Mouse (Mus musculus): ENCODE data around the gene Dnajc10. TPM values are rescaled to one million over a fixed set of nuclear protein-coding genes. Genes with fewer than 3 reads are reported as not detected.
A peak's percentile ranks its signal among the peaks of the same experiment; 100 is the strongest.

Dnajc10 gene
- polyA plus RNA-seq, 1 experiment from 2014 or later = 86.6 TPM

DNA sequence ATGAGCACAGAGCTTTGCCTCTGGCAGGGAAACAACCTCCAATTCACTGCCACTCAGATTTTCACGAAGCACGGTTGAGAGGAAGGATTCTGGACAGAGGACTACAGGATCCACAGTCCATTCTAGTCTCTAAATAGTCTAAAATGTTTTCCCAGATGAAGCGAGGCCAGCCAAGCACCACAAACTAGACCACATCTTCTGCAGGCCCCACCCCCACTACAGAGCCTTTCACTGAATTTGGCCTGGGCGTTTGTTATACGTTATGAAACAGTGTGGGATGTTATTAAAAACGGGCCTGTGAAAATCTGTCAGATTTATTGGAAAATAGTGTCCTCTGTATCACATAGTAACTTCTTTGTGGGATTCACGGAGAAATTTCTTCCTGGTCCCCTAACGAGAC, 56.2 kb downstream of the Dnajc10 start:
- ATAC-seq (ENCODE audit: low FRiP score) = no peak
- no peak overlapping the region for H3K27ac ChIP-seq
- no peak overlapping the region for H3K4me3 ChIP-seq
- no peak overlapping the region for H3K4me2 ChIP-seq (replicated peaks)
- no peak overlapping the region for H3K9ac ChIP-seq
- H3K9me3 ChIP-seq (replicated peaks) = no peaks in the 10 kb centered on the region
- 83% methylated on average over 8 of the region's 8 CpGs for whole genome bisulfite sequencing
- H3K4me1 ChIP-seq = no peaks in the 10 kb centered on the region
- no peaks in the 10 kb centered on the region for H3K27me3 ChIP-seq
- H3K36me3 ChIP-seq = no peaks in the 10 kb centered on the region

DNA sequence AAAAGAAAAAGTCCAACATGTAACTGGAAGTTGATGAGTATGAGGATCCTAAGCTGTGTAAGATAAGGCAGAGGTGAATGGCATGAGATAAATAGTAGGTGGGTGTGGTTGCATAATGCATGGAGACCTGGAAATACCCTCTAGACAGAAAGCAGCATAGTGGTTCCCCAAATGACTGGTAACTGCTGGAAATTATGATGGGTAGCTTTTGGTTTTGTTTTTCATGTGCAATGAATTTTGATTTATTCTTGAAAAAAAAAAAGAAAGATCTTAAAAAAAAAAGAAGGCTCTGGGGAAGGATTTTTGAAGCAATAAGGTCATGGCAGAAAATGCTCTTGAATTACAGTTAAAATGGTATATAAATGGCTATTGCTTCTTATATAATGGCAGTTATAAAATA, 59.6 kb downstream of the Dnajc10 start:
- H3K27ac ChIP-seq = no peak overlapping the region
- H3K9me3 ChIP-seq (replicated peaks) = no peaks in the 10 kb centered on the region

DNA sequence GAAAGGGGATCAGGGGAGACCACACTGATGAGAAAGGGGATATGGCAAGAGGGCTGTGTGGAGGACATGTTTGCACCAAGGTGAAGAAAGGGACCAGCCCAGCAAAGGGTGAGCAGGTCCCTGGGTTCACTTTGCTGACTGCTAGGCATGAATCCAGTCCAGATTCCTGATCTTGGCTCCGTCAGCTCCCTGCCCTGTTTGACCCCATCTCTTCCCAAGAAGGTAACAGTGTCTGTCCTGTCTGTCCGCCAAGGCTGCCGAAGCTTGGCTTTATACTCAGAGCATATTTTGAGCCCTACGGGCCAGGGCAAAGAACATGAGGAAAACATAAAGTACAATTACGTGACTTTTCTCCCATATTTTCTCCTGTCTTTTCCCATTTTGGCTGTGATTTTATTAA, 64.6 kb downstream of the Dnajc10 start:
- Histone ChIP-seq H3K4me2 (replicated peaks) (no peak overlapping the region), H3K27ac (no peak overlapping the region), H3K4me3 (no peak overlapping the region), H3K27me3 (no peaks in the 10 kb centered on the region), H3K4me1 (no peaks in the 10 kb centered on the region), H3K9ac (no peak overlapping the region), H3K36me3 (no peaks in the 10 kb centered on the region), H3K9me3 (replicated peaks) (no peaks in the 10 kb centered on the region)
- 90% methylated on average over 5 of the region's 5 CpGs for WGBS
- ATAC-seq (ENCODE audit: low FRiP score) = no peak

More for the DNA sequence above, 59.6 kb downstream of the Dnajc10 start:
- H3K36me3 ChIP-seq = no peaks in the 10 kb centered on the region
- no peak overlapping the region for H3K9ac ChIP-seq
- no peak overlapping the region for H3K4me3 ChIP-seq
- no peaks in the 10 kb centered on the region for H3K4me1 ChIP-seq
- H3K27me3 ChIP-seq = no peaks in the 10 kb centered on the region
- ATAC-seq (ENCODE audit: low FRiP score) = no peak
- no peak overlapping the region for H3K4me2 ChIP-seq (replicated peaks)

DNA sequence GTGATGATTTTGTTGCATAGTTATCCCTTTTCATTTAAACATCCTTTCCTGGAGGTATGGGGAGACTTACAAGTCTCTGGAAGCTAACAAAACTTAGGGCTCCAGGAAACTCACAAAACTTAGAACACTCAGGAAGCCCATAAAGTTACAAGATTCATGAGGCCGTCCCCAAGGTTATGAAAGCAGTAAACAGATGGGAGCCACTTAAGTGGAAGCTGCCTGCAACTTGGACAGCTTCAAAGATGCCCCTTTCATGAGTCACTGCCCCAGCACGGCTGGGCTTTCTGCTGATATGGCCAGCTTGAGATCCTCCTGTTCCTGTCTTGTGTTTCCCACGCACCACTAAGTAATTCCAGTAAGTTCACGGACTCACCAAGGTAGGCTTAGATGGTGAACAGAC, 69.2 kb downstream of the Dnajc10 start:
- no peak overlapping the region for H3K4me2 ChIP-seq (replicated peaks)
- 76% methylated on average over 4 of the region's 4 CpGs for WGBS
- no peak overlapping the region for H3K9ac ChIP-seq
- H3K4me1 ChIP-seq = no peaks in the 10 kb centered on the region
- no peaks in the 10 kb centered on the region for H3K36me3 ChIP-seq
- no peaks in the 10 kb centered on the region for H3K27me3 ChIP-seq
- no peaks in the 10 kb centered on the region for H3K9me3 ChIP-seq (replicated peaks)
- no peak overlapping the region for H3K27ac ChIP-seq
- H3K4me3 ChIP-seq = no peak overlapping the region
- ATAC-seq (ENCODE audit: low FRiP score) = no peak

DNA sequence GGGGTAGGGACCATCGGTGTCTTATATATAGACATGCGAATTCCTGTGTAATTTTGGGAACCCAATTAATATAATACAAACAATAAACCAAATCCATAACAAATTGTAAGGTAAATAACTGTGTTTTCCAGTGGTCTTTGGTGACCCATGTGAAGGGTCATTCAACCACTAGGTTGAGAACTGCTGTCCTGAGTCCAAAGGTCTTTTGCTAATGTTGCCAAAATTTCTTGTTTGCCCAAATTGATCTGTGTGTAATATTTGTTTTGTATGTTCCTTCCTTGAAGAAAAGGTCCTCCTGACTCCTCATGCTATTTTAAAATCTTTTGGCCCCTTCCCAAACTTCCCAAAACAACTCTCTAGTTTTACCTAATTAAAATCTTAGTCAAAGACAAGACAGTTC, 71.0 kb downstream of the Dnajc10 start:
- no peaks in the 10 kb centered on the region for H3K9me3 ChIP-seq (replicated peaks)
- H3K27me3 ChIP-seq = no peaks in the 10 kb centered on the region

DNA sequence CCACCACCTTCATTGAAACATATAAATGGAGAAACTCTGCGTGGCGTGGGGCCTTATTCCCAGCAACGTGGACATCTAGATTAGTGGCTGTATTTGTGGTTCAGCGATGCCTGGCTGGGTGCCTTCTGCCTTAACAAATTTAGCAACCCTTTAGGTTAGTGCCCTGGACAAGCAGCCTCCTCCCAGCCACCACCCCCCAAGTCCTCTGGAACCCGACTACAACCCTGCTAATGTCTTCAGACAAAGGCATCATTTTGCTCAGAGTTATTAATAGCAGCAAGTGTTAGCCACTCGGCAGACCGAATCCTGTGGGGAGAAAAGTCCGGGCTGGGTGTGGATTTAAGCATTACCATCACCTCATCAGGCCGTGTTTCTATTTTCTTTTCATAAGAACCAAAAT, 72.4 kb downstream of the Dnajc10 start:
- Histone ChIP-seq H3K27me3 (no peaks in the 10 kb centered on the region), H3K9me3 (replicated peaks) (no peaks in the 10 kb centered on the region), H3K4me1 (no peaks in the 10 kb centered on the region), H3K4me2 (replicated peaks) (no peak overlapping the region), H3K9ac (no peak overlapping the region), H3K36me3 (no peaks in the 10 kb centered on the region), H3K4me3 (no peak overlapping the region), H3K27ac (no peak overlapping the region)
- ATAC-seq (ENCODE audit: low FRiP score) = no peak
- WGBS = 64% methylated on average over 9 of the region's 9 CpGs

More for the DNA sequence above, 71.0 kb downstream of the Dnajc10 start:
- WGBS = 98% methylated on average over 2 of the region's 2 CpGs
- Histone ChIP-seq H3K36me3 (no peaks in the 10 kb centered on the region), H3K4me1 (no peaks in the 10 kb centered on the region), H3K4me3 (no peak overlapping the region), H3K4me2 (replicated peaks) (no peak overlapping the region), H3K27ac (no peak overlapping the region), H3K9ac (no peak overlapping the region)
- ATAC-seq (ENCODE audit: low FRiP score) = no peak

DNA sequence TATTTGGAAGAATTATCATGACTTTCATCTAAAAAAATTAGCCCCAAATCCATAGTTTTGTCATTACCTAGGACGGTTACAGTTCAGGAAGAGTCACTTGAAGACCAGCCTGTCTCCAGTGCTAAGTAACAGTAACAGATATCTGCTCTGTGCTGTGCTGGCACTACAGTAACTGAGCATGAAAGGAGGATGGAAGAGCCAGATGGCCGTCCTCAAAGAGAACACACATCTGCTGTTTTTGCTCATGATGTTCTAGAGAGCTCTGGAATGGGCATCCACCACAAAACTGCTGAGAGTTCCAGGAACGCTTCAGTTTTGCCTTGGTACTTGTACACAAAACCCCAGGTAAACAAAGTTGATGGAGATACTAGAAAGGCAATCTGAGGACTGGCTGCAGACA, 73.1 kb downstream of the Dnajc10 start:
- 85% methylated on average over 3 of the region's 3 CpGs for WGBS
- H3K4me2 ChIP-seq (replicated peaks) = no peak overlapping the region
- no peaks in the 10 kb centered on the region for H3K9me3 ChIP-seq (replicated peaks)
- H3K4me1 ChIP-seq = no peaks in the 10 kb centered on the region
- H3K4me3 ChIP-seq = no peak overlapping the region
- no peaks in the 10 kb centered on the region for H3K27me3 ChIP-seq
- H3K9ac ChIP-seq = no peak overlapping the region
- ATAC-seq (ENCODE audit: low FRiP score) = no peak
- no peaks in the 10 kb centered on the region for H3K36me3 ChIP-seq
- H3K27ac ChIP-seq = no peak overlapping the region

DNA sequence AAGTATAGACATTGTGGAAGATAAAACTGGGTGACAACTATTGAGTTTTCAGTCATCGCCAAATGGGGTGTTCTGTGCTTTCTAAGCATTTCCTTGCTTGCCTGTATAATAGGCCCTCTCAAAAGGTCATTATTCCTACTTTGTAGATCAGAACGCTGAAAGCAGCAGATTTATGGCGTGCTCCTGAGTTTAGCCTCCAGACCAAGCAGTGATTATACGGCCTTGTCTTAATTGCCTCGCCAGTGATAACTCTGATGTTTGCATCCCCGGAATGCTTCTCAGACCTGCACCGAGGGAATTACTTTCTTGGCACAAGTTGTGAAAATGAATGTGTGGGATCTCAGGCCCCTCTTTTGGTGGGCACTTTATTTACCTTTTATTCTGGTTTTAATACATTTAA, 80.8 kb downstream of the Dnajc10 start:
- H3K27ac ChIP-seq = no peak overlapping the region
- H3K36me3 ChIP-seq = no peaks in the 10 kb centered on the region
- H3K9me3 ChIP-seq (replicated peaks) = no peaks in the 10 kb centered on the region
- H3K4me1 ChIP-seq = peaks cover 6% of the 10 kb centered on the region; the same call in 1 of the 2 replicates
- H3K27me3 ChIP-seq = no peaks in the 10 kb centered on the region
- H3K4me2 ChIP-seq (replicated peaks) = no peak overlapping the region
- ATAC-seq (ENCODE audit: low FRiP score) = no peak
- no peak overlapping the region for H3K4me3 ChIP-seq
- WGBS = 69% methylated on average over 7 of the region's 7 CpGs
- no peak overlapping the region for H3K9ac ChIP-seq

DNA sequence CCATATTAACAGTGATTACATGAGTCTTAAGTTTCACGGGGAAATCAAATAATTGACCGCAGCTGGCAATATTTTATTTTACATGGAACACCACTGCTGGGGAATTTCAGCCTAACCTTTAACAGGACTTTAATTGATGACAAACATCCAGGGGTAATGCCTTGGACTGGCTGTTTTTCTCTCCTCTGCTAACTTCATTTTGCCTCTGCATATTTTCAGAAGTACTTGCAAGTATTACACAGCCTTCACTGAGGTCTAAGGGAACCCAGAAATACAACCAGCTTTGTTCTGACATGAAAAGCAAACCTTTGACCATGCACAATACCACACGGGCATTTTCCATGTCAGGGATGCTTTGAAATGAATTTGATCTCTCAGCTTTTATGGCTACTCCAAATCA, 81.6 kb downstream of the Dnajc10 start:
- no peak overlapping the region for H3K27ac ChIP-seq
- no peak overlapping the region for H3K4me3 ChIP-seq
- H3K4me2 ChIP-seq (replicated peaks) = no peak overlapping the region
- no peak overlapping the region for H3K9ac ChIP-seq
- H3K27me3 ChIP-seq = peaks cover 6% of the 10 kb centered on the region; the same call in 1 of the 2 replicates
- no peak for ATAC-seq (ENCODE audit: low FRiP score)
- WGBS = 36% methylated on average over 3 of the region's 3 CpGs
- H3K9me3 ChIP-seq (replicated peaks) = no peaks in the 10 kb centered on the region
- H3K36me3 ChIP-seq = no peaks in the 10 kb centered on the region
- H3K4me1 ChIP-seq = peaks cover 6% of the 10 kb centered on the region; the same call in 1 of the 2 replicates

DNA sequence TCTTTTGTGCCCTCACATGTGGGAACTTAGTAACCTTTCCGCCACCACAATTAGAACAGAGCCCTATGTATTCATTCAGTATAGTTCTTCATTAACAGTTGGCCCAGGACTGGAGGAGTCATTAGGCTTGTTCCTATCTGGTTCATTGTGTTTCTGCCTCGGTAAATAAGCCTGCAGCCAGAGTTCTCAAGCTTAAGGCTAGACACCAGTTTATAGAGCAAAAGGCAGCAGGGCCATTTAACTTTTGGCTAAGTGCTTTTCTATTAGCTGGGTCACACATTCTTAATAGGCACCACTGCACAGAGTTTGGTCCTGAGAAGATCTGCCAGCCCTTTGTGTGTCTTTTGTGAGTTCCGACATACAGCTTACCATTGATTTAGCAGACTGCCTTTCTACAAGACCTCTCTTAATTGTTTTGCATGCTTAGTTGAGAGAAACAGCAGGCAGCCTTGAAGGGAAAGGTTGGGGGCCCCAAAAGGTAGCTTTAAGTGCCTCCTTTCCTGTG, 83.4 kb downstream of the Dnajc10 start:
- peaks cover 6% of the 10 kb centered on the region; the same call in 1 of the 2 replicates for H3K4me1 ChIP-seq
- no peak overlapping the region; the same call in 1 of the 2 replicates for H3K27ac ChIP-seq
- no peak overlapping the region for H3K4me3 ChIP-seq
- no peaks in the 10 kb centered on the region for H3K36me3 ChIP-seq
- ATAC-seq (ENCODE audit: low FRiP score) = peak; percentile 86
- 11% methylated on average over 3 of the region's 3 CpGs for WGBS
- H3K4me2 ChIP-seq (replicated peaks) = no peak overlapping the region
- H3K9me3 ChIP-seq (replicated peaks) = no peaks in the 10 kb centered on the region
- H3K9ac ChIP-seq = no peak overlapping the region
- H3K27me3 ChIP-seq = peaks cover 9% of the 10 kb centered on the region; the same call in 1 of the 2 replicates

Other genes starting within 250 kb of the Dnajc10 start
- 2.8 and 5.0 TPM in 2 replicates for gene Pde1a, start 186.0 kb upstream of the Dnajc10 start, polyA plus RNA-seq (2016; fragmentation: Nextera tagmentation; extraction: Ambion mirVana)
- gene Prdx6b, start 23.0 kb upstream of the Dnajc10 start, polyA plus RNA-seq (2016; fragmentation: Nextera tagmentation; extraction: Ambion mirVana) = not detected in 2 replicates
- gene Frzb, start 132.2 kb downstream of the Dnajc10 start, polyA plus RNA-seq (2016; fragmentation: Nextera tagmentation; extraction: Ambion mirVana) = 23.3 and 34.6 TPM in 2 replicates